Mouse (Mus musculus) limb, embryonic 14.5 days (tissue): ENCODE measurements around the gene Cdc14a. TPM values are rescaled to one million over a fixed set of nuclear protein-coding genes. Genes with fewer than 3 reads are reported as not detected.

ENCODE experiments used
- ATAC-seq: fragments of 200-750 bp; cut with Nextera tagmentation; 2 replicates; pipeline ENCODE4 v1.8.0; 2017; ENCODE audit warnings: low read depth, moderate number of reproducible peaks, moderate TSS enrichment; ENCODE audit not compliant: low FRiP score
- DNase-seq: peaks from one replicate; pipeline ENCODE4 v3.0.0-alpha.2; 2015; ENCODE audit warnings: low spot score
- H3K27ac ChIP-seq: fragments of 300-500 bp; sonication (generic); replicated peaks from 2 replicates; pipeline ENCODE4 v1.5.1; 2014; ENCODE audit warnings: low read depth, mild to moderate bottlenecking, low read length, moderate library complexity, mixed read lengths
- H3K27me3 ChIP-seq: fragments of 300-500 bp; sonication (generic); 2 replicates; pipeline ENCODE4 v1.6.1; 2014; ENCODE audit warnings: low read length, mixed read lengths; ENCODE audit not compliant: control insufficient read depth, insufficient read depth
- H3K36me3 ChIP-seq: fragments of 300-500 bp; sonication (generic); 2 replicates; pipeline ENCODE4 v1.6.1; 2014; ENCODE audit warnings: mild to moderate bottlenecking, low read length, moderate library complexity, mixed read lengths; ENCODE audit not compliant: control insufficient read depth, insufficient read depth
- H3K4me1 ChIP-seq: fragments of 300-500 bp; sonication (generic); 2 replicates; pipeline ENCODE4 v1.6.1; 2014; ENCODE audit warnings: antibody characterized with exemption, low read length, mixed read lengths; ENCODE audit not compliant: control insufficient read depth, insufficient read depth
- H3K4me2 ChIP-seq: fragments of 300-500 bp; sonication (generic); replicated peaks from 2 replicates; pipeline ENCODE4 v1.6.1; 2014; ENCODE audit warnings: low read depth, mild to moderate bottlenecking, low read length, moderate library complexity; ENCODE audit not compliant: severe bottlenecking
- H3K4me3 ChIP-seq: fragments of 300-500 bp; sonication (generic); replicated peaks from 2 replicates; pipeline ENCODE4 v1.5.1; 2014; ENCODE audit warnings: low read length
- H3K9ac ChIP-seq: fragments of 300-500 bp; sonication (generic); 2 replicates; pipeline ENCODE4 v1.6.1; 2014; ENCODE audit warnings: mild to moderate bottlenecking, low read depth, low read length, moderate library complexity; ENCODE audit not compliant: severe bottlenecking
- H3K9me3 ChIP-seq: fragments of 300-500 bp; sonication (generic); 2 replicates; pipeline ENCODE4 v1.6.1; 2016; ENCODE audit warnings: low read length; ENCODE audit not compliant: control insufficient read depth
- POLR2A ChIP-seq: fragments of 200-500 bp; IDR thresholded peaks from 2 replicates; pipeline ENCODE4 v1.8.0; 2012; ENCODE audit warnings: inconsistent platforms, mild to moderate bottlenecking, moderate library complexity, borderline replicate concordance; ENCODE audit not compliant: insufficient read depth, insufficient read length; ENCODE audit errors: extremely low read depth
- WGBS: fragments of 180-500 bp; shearing (Covaris S2); extraction: QIAGEN DNeasy Blood & Tissue Kit; methylation state at CpG from one replicate; pipeline ENCODE4 v1.1.7; 2014; 5-methylcytosine and 5-hydroxymethylcytosine counted together
- polyA plus RNA-seq, 2 experiments: library from polyadenylated mRNA; depleted of rRNA in 1 of 2; stranded (reverse) in 1 of 2; unstranded in 1 of 2; fragments of >200 nt; fragmentation: Nextera tagmentation in 1 of 2; extraction: Ambion mirVana in 1 of 2; gene quantifications; 2 replicates each; pipeline versions ENCODE4 v1.2.1 to v1.2.3; 2012 to 2014

Cdc14a gene
- polyA plus RNA-seq, 2 experiments = 8.4 TPM

DNA sequence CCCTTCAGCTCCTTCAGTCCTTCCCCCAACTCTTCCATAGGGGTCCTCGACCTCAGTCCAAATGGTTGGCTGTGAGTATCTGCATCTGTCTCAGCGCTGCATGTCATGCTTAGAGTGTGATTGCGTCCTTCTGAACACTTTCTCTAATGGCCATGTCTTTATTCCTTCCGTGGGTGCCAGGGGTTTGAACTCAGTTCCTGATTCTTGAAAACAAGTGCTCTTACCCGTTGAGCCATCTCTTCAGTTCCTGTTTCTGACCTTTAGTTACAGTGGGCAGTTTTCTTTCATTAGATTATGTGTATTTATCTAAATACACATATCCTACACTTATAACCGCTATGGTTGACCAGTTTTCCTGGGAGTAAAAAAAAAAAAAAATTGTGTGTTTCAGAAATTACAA, 196.9 kb downstream of the Cdc14a start:
- Histone ChIP-seq H3K4me2 (no peak overlapping the region), H3K27me3 (no peaks in the 10 kb centered on the region), H3K9me3 (no peaks in the 10 kb centered on the region), H3K4me1 (peaks cover 23% of the 10 kb centered on the region), H3K9ac (no peak overlapping the region), H3K27ac (no peak overlapping the region), H3K4me3 (no peak overlapping the region), H3K36me3 (no peaks in the 10 kb centered on the region)
- no peak for DNase-seq
- WGBS = 83% methylated on average over 6 of the region's 6 CpGs
- TF ChIP-seq POLR2A = no peak
- ATAC-seq = no peak

Other genes starting within 250 kb of the Cdc14a start
- gene Gpr88, start 170.5 kb downstream of the Cdc14a start, polyA plus RNA-seq (2012; rRNA removed) = 5.7 and 6.7 TPM in 2 replicates
- gene Gpr88, start 170.5 kb downstream of the Cdc14a start, polyA plus RNA-seq (2014; fragmentation: Nextera tagmentation; extraction: Ambion mirVana) = 5.2 and 5.7 TPM in 2 replicates
- gene Rtca, start 84.2 kb upstream of the Cdc14a start, polyA plus RNA-seq (2012; rRNA removed) = 47.6 and 57.5 TPM in 2 replicates
- gene Rtca, start 84.2 kb upstream of the Cdc14a start, polyA plus RNA-seq (2014; fragmentation: Nextera tagmentation; extraction: Ambion mirVana) = 67.9 and 68.6 TPM in 2 replicates
- 11.8 and 16.1 TPM in 2 replicates for gene Dbt, start 89.0 kb upstream of the Cdc14a start, polyA plus RNA-seq (2012; rRNA removed)
- 10.5 and 10.6 TPM in 2 replicates for gene Dbt, start 89.0 kb upstream of the Cdc14a start, polyA plus RNA-seq (2014; fragmentation: Nextera tagmentation; extraction: Ambion mirVana)
- 0.83 and 1.0 TPM in 2 replicates for gene Lrrc39, start 138.9 kb upstream of the Cdc14a start, polyA plus RNA-seq (2012; rRNA removed)
- gene Lrrc39, start 138.9 kb upstream of the Cdc14a start, polyA plus RNA-seq (2014; fragmentation: Nextera tagmentation; extraction: Ambion mirVana) = 1.1 TPM in 2 replicates
- gene Sass6, start 170.9 kb upstream of the Cdc14a start, polyA plus RNA-seq (2012; rRNA removed) = 8.9 and 11.6 TPM in 2 replicates
- 15.7 and 17.2 TPM in 2 replicates for gene Sass6, start 170.9 kb upstream of the Cdc14a start, polyA plus RNA-seq (2014; fragmentation: Nextera tagmentation; extraction: Ambion mirVana)
- gene Trmt13, start 190.6 kb upstream of the Cdc14a start, polyA plus RNA-seq (2012; rRNA removed) = 27.7 and 34.9 TPM in 2 replicates
- gene Trmt13, start 190.6 kb upstream of the Cdc14a start, polyA plus RNA-seq (2014; fragmentation: Nextera tagmentation; extraction: Ambion mirVana) = 25.8 and 25.9 TPM in 2 replicates
- gene Mfsd14a, start 238.6 kb upstream of the Cdc14a start, polyA plus RNA-seq (2012; rRNA removed) = 43.3 and 46.3 TPM in 2 replicates
- gene Mfsd14a, start 238.6 kb upstream of the Cdc14a start, polyA plus RNA-seq (2014; fragmentation: Nextera tagmentation; extraction: Ambion mirVana) = 80.5 and 84.6 TPM in 2 replicates